In the genomic region with DNA sequence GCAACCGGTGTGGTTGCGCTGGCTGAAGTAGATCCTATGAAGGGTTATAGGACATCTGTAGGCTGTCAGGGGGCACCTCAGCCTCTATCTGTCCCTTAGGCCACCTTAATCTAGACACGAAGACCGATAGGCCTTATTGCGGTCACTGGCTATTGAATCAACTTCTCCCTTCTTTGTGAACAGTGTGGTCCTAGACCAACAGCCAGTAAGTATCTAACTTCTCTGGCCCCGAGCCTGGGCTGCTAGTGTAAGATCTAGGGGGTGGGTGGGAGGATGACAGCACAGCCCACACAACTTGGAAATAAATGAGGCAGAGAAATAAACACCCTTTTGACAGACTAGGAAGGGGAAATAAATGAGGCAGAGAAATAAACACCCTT, we compare ENCODE assay signal across 1 mouse cellular context.
TF ChIP-seq lines count a peak whose summit lies in the region.

No protein-coding gene starts in this region.

TF ChIP-seq in MEL, 35 proteins besides CTCF, POLR2A, EP300 and RAD21:
- TF ChIP-seq SIN3A (IDR thresholded peaks at IDR 0.05; ENCODE audit: low read length), result peak; percentile 86
- peak; percentile 8; the same call in 1 of the 2 replicates for TF ChIP-seq MYB (IDR thresholded peaks at IDR 0.05; ENCODE audit: low read depth, low read length)
- TF ChIP-seq USF2 (IDR thresholded peaks at IDR 0.05; ENCODE audit: borderline replicate concordance in 1 of 2, insufficient read depth in 1 of 2, low read depth in 1 of 2, low read length in 2 of 2), result no peak
- peak; percentile 41; the same call in 1 of the 2 replicates for TF ChIP-seq RCOR1 (IDR thresholded peaks at IDR 0.05; ENCODE audit: low read depth, low read length)
- no peak for TF ChIP-seq CHD1 (IDR thresholded peaks at IDR 0.05; ENCODE audit: low read depth, low read length)
- peak; percentile 44 for TF ChIP-seq HCFC1 (IDR thresholded peaks at IDR 0.05; ENCODE audit: low read depth, low read length)
- TF ChIP-seq ETS1 (IDR thresholded peaks at IDR 0.05; ENCODE audit: low read depth, low read length), result 0 out of 2 replicates have a peak, but pooled peaks have one; percentile 4
- TF ChIP-seq TAL1 (IDR thresholded peaks at IDR 0.05; ENCODE audit: low read length), result no peak; the same call in 1 of the 2 replicates
- TF ChIP-seq TCF12 (IDR thresholded peaks at IDR 0.05; ENCODE audit: low read depth, low read length), result peak; percentile 14; the same call in 1 of the 2 replicates
- peak; percentile 14; the same call in 1 of the 2 replicates for TF ChIP-seq MXI1 (IDR thresholded peaks at IDR 0.05; ENCODE audit: low read depth, low read length)
- peak; percentile 67; the same call in 1 of the 2 replicates for TF ChIP-seq TBP (IDR thresholded peaks at IDR 0.05; ENCODE audit: low read depth, low read length)
- no peak; the same call in 1 of the 2 replicates for TF ChIP-seq KAT2A (conservative IDR thresholded peaks at IDR 0.05; ENCODE audit: low read depth, low read length)
- TF ChIP-seq ZKSCAN1 (IDR thresholded peaks at IDR 0.05; ENCODE audit: low read depth, low read length), result no peak
- TF ChIP-seq SMC3 (IDR thresholded peaks at IDR 0.05; ENCODE audit: low read depth, low read length), result 0 out of 2 replicates have a peak, but pooled peaks have one; percentile 2
